Mouse (Mus musculus) megakaryocyte, adult 5-6 weeks (primary cell): Measurements from ENCODE around the gene 2310022A10Rik. TPM values are rescaled to one million over a fixed set of nuclear protein-coding genes. Genes with fewer than 3 reads are reported as not detected.
A peak's percentile ranks its signal among the peaks of the same experiment; 100 is the strongest.

Experiments
- ATAC-seq: 2 replicates; pipeline ENCODE4 v1.8.0; 2016; ENCODE audit warnings: mild to moderate bottlenecking, inconsistent platforms; ENCODE audit not compliant: poor library complexity, severe bottlenecking
- total RNA-seq, 2 experiments: library from RNA; stranded (forward) in 1 of 2; stranded (reverse) in 1 of 2; fragments of 153-499, 151-499 nt in 1 of 2; fragments of 221-1000, 200-1000 nt in 1 of 2; gene quantifications; 2 replicates each; pipeline versions ENCODE4 v1.2.3 to v1.2.4; 2015 to 2017

The 2310022A10Rik gene
- total RNA-seq, 2 experiments from 2014 or later: 3.3 to 9.9 TPM

DNA sequence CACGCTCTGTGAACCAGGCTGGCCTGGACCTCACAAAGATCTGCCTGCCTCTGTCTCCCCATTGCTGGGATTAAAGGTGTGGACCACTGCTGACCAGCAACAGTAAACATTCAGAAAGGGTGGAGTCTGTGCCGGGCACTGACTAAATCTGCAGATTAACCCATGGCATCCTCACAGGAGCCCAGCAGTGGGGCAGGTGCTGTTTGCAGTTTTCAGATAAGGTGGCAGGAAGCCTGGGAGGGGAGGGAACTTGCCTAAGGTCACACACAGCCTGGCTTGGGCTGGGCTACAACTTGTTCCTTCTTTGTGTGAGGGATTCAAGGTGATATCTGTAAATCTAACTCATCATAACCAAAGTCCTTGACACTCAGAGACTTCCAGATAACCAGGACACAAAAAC is 12.5 kb upstream of the 2310022A10Rik start:
- ATAC-seq: no peak

DNA sequence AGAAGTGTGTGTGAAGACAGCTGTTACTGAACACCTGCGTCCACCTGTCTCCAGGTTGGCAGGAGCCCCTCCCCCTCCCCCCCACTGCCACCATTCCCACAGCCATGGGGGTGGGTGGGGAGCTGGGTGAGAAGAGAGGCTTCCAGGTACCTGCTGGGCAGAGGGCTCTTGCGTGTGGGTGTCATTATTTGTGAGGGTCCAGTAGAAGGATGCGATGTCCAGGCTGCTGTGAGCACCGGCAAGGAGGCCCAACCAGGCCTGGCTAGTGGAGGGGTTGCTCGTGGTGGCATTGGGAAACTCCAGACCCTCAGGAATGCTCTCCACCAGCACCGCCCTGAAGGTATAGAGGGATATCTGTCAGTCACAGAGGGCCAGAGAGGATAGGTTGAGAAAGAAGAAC is 12.1 kb upstream of the 2310022A10Rik start:
- no peak for ATAC-seq

DNA sequence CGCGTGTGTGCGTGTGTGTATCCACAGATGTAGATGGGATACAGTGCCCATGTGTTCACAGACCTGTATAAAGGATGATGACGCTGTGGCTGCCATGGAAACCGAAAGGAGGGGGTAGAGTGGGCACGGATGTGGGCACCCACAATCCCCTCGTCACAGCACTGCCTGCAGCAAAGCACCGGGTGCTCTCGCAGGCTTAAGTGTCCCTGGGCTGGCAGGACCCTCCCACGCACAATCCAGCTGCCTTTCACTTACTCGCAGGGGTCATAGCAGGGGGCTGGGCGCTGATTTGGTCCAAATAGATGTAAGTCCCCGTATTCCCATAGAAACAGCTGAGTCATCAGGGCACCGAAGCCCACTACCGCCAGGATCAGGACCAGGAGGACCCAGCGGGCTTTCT is 11.6 kb upstream of the 2310022A10Rik start:
- peak; percentile 60 for ATAC-seq

DNA sequence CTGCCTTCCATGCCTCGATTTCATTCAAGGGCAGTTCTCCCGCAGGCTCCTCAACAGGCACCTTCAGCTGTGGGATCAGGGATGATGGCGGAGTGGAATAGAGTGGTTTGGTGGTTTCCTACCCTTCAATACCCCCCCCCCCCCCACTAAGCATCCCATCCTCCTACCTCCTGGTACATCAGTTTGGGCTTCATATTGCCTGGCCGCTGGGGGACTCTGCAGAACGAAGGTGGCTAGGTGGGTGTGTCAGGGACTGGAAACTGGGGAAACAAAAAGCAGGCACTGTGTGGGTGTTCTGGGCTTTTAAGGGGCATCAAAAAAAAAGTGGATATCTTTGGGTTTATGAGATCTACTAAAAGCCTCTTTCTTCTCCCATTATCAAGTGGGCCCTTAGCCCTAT is 11.1 kb upstream of the 2310022A10Rik start:
- ATAC-seq: no peak

DNA sequence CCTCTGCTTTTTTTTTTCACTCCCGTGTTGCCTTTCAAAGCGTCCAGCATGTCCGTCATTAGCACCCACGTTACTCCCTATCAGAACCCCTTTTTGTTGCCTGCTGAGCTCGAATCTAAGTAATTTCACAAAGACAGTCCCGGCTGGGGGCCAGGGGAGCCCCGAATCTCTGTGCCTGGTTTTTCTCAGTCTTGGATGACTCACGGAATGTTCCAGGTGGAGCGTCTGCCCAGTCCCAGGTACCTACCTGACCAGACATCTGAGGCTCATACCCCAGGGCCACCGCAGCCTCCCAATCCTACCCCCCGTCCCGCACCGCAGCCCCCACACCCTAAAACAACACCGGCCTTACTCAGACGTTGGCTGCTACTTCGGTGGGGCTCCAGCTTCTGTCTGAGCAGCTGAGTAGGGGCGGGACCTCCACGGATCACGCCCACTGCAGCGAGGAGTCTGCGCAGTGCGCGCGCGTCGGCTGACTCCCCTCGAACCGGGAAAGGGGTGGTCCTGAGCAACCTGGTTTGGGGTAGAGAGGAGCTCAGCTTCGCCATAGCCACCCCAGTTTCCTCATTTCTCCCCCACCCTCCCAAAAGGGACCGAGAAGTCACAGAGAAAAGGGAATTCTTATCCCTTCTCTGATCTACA is 10.5 kb upstream of the 2310022A10Rik start:
- peak; percentile 72 for ATAC-seq

DNA sequence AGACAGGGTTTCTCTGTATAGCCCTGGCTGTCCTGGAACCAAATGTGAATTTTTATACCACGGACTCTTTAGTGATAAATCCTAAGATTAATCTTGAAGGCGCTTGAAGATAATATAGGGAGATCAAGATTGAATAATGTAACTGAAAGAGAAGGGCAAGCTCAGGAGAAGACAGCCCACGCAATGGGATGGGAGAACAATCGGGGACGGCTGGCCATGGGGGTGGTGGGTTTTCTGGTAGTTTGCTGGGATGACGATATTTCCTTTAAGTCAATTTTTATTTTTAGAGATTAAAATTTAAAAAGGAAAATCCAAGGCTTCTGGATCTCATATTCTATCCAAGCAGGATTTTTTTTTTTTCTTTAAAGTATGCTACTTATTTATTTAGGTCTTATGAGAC is 10.0 kb upstream of the 2310022A10Rik start:
- ATAC-seq: no peak

DNA sequence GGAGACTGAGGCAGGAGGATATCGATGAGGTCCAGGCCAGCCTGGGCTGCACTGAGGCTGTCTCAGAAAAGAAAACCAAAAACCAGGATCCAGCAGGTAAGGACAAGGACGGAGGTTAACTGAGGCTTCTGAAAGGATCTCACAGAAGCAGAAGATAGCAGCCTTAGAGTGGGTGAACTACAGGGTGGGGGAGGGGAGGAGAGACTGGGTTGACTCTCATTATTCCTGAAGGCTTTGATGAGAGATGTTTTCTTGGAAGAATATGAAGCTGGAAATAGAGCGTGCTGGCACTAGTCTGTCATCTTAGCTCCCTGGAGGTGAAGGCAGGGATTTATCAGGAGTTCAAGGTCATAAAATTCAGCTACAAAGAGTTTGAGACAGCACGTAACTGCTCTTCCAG is 9.2 kb upstream of the 2310022A10Rik start:
- ATAC-seq: no peak

DNA sequence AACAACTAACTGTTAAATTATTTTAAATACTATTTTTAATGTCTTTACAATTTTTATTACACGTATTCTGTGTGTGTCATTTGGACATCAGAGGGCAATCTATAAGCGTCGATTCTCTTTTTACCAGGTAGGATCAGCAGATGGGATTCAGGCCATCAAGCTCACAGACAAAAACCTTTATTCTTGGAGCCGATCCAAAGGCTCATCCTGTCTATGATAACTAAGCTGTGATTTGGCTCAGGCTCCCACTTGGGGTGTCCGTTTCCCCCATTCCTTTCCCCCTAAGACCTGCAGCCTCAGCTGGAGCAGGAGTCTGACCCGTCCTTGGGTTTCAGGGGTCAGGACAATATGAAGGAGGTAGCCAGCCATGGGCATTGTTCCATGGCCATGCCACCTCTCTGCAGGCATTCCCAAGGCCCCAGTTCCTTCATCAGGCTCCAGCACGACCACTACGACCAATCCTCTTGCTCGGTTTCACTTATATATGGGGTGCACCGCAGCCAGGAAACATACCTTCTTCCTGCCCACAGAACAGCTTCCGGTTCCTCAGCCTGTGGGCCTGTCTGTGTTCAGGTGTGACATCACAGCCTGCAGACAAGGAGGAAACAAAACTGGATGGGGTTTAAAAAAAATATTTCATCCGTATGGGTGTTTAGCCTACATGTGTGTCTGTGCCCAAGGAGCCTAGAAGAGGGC is 8.2 kb upstream of the 2310022A10Rik start:
- peak; percentile 83 for ATAC-seq

DNA sequence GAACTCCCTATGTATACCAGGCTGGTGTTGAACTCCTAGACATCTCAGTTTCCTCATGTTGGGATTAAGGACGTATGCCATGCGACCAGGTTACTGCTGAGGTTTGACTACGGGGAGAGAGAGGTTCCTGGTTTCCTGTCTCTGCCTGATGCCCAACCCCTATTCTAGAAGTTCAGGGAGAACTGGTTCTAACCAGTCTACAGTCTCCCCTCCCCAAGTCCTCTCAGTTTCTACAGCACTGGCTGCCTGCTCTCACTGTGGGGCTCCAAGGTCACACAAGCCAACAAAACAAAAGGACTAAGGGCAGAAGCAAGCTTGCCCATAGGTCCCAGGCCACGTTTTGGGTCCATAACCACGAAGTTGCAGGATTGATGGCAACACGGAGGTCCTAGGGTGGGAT is 3.4 kb upstream of the 2310022A10Rik start:
- no peak for ATAC-seq

DNA sequence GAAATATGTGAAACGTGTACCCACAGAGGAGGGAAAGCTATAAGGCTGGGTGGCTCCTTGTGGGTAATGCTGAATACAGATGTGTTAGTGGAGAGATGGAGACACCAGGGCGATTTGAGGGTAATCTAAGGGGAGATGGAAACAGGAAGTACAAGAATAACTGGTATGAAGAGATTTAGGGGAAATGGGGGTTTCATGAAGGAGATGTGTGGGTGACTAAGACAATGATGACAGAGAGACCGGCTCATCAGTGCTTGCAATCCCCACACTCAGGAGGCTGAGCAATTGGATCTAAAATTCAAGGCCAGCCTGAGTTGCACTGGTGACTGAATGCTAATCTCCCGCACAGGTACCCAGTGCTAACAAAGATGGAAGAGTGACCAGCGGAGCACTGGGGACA is 963 bp upstream of the 2310022A10Rik start:
- peak; percentile 31 for ATAC-seq

DNA sequence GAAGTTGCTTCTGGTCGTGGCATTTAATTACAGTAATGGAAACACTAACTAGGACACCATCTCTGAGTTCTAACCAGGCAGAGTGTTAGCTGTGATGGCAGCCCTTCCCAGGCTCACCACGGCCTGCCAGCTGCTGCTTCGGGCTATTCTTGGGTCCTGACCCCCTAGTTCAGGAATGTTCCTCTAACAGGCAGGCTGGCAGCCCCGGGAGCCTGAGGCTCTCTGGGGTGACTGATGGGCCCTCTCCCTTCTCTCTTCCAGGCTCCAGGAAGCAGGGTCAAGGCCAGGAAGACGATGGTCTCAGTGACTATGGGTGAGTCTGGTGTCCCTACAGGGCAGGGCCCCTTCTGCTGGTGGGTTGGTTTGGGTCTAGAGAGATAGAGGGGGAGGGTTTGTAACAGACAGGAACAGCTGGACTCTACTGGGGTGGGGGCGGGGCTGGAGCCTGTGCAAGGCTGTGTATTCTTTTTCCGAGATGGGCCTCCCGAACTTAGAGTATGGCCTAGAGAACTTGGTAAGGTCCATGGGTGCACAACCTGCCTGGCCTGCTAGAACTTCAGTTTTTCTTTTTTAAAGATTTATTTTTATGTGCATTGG is 7.4 kb downstream of the 2310022A10Rik start:
- no peak for ATAC-seq

DNA sequence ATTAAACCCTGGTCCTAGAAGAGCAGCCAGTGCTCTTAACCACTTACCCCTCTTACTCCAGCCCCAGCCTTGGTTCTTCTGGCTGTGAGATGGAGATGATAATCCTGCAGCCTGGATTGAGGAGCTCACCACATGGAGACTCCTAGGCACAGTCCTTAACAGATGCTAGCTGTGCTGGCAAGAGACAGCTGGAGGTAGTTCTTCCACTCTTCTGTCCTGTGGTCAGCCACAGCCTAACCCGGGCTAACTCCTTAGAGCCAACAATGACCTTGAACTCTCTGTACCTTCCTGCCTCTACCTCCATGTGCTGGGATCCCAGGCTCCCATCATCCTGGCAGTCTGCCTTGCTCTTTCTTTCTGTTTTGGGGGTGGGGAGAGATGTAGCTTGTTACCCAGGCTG is 7.9 kb downstream of the 2310022A10Rik start:
- no peak for ATAC-seq

DNA sequence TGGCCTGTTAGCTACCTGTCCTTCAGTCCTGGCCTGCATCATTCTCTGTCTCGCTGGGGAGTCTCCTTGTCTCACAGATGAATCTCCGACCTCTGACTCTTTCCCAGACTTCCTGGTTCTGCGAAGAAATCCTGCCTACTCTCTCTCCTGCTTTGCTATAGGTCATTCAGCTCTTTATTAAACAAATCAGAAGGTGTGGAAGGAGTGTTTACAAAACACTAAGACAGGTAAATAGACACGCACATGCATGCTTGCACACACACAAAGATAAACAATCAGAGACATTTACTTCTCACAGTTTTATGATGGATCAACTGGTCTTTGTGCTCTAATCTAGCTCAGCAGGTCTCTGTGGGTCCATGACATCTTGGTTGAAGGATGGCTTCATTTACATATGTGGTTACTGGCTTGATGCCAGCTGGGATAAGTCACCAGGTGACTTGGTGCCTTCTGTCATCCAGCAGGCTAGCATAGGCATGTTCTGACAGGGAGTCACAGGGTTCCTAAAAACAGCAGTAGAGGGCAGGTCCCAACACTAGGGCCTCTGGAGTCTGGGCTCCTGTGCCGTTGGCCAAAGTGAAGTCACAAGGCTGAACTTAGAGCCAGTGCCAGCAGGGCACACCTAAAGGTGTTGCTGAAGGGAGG is 16.7 kb downstream of the 2310022A10Rik start:
- no peak for ATAC-seq

DNA sequence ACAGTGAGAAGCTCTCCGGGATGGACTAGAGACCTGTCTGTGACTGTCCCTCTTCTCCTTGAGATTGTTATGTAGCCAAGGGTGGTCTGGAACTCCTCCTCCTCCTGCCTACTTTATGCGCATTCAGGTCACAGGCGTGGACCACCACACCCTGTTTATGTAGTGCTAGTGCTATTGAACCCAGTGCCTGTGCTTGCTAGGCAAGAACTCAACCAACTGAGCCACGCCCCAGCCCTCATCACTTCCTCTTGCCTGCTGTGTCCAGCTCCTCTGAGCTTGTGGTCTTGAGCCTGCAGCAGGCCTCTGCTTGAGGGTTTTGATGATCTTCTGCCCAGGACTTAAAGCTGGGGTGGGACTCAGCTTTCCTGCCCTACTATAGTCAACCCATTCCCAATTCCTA is 19.1 kb downstream of the 2310022A10Rik start:
- peak; percentile 58 for ATAC-seq

DNA sequence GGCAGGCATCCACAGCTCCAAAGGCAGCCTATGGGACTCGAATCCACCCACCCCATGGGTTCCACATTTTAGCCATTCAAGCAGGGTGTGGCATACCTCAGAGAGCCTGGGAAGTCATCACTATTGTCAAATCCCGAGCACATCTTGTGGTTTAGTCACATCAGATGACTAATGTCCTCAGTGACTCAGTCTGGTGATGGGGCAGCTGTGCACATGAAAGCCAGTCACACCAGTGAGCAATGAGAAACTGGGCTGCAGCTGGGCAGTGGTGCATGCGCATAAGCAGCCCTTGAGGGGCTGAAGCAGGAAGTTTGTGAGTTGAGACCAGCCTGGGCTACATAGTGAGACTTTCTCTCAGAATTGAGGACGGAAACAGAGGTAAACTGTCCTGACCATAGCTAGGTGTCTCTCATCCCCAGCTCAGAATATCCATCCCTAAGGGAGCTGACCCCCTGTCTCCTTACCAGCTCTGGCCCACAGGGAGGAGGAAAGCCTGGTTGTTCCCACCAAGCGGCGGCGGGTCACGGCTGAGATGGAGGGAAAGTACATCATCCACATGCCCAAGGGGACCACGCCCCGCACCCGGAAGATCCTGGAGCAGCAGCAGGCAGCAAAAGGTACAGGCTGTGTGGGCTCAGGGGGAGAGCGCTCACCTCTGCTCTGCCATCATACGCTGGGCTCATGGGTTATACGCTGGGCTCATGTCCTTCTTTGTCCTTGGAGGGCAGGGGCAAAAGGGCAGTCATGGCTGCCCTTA is 21.3 kb downstream of the 2310022A10Rik start:
- ATAC-seq: peak; percentile 61

DNA sequence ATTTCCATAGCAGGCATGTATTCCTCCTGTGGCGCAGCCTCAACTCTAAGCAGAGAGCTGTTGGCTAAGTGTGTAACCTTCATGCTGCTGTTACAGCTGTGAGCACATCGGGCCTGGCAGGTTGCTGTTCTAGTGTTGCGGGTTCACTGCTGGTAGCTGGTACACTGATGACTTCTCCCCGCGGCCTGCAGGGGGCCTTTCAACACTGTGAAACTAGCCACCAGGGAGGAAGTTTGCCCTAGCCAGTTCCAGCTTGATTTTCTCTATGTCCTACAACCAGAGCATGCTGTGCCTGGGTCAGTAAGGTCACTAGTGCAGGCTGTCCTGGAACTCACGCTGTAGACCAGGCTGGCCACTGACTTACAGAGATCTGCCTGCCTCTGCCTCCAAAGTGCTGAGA is 23.9 kb downstream of the 2310022A10Rik start:
- peak; percentile 76 for ATAC-seq

DNA sequence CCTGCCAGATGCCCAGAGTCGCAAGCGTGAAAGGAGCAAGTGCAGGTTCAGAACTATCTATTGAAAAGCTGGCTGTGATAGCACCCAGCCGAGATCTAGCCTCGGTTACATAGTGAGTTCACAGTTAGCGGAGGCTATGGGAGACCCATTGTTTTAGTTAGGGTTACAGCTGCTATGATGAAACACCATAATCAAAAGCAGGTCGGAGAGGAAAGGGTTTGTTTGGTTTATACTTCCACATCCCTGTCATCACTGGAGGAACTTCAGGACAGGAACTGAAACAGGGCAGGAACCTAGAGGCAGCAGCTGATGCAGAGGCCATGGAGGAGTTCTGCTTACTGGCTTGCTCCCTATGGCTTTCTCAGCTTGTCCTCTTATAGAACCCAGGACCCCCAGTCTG is 24.6 kb downstream of the 2310022A10Rik start:
- ATAC-seq: peak; percentile 69

DNA sequence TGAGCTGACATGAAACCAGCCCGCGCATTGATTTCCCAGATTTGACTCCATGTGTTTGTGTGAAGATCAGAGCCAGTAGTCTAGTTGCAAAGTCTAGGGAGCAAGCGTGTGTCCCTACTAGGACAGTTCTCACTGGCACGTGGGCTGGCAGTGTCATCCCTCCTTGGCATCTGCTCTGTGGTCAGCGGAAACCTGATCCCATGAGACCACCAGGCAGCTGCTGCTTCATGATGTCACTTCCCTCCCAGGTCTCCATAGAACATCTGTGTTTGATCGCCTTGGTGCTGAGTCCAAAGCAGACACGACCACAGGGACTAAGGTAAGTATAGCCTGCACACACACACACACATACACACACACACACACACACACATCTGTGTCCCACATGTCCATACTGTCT is 25.4 kb downstream of the 2310022A10Rik start:
- no peak for ATAC-seq

DNA sequence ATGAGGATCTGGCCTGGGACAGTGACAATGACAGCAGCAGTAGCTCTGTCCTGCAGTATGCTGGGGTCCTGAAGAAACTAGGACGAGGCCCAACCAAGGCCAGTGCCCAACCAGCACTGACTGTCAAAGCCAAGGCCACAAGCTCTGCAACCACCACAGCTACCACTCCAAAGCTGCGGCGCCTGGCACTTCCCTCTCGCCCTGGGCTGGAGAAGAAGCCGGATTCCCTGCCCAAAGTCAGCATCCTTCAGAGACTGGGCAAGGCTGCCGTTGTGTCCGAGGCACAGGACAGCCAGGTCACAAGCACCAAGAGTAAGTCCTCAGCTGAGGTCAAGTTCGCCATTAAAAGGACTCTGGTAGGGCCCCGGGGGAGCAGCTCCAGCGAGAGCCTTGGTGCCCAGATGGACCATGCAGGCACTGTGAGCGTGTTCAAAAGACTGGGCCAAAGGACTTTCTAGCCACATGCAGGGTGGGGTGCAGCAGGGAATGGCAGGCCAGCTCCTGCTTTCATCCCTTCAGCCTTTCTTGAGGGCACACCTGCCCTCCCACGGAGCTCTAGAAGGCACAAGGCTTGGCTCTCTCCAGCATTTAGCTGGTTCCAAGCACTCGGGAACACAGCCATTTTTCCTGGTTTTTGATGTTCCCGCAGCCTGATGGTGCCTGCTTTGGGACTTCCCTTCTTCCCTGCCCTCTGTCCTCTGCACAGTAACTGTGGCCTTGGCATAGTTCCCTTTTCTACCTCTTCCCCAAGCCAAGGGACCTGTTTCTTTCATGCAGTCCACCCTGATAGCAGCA is 27.5 kb downstream of the 2310022A10Rik start:
- no peak for ATAC-seq

DNA sequence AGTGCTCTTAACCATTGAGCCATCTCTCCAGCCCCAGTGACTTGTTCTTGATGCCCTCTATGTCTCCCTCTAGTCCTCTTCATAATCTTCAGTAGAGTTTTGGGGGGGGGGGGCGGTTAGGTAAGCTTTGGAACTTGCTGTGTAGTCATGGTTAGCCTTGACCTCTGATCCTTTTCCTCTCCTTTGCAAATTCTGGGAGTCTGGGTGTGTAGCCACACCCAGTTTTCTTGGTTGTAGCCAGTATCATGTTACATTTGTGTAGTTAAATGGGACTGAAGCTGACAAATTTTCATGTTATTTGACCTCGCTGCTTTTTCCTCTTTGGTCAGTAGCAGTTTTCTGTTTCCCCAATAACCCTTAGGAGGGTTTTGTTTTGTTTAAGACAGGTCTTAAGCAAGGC is 33.8 kb downstream of the 2310022A10Rik start:
- ATAC-seq: no peak
